Mouse (Mus musculus): Measurements from ENCODE around the gene Senp2.

Gene Senp2

GRCm38 (mm10) chr16:22027474-22027873, 18.2 kb downstream of the Senp2 start:
- no peak for DNase-seq (ENCODE audit: low spot score)

DNA sequence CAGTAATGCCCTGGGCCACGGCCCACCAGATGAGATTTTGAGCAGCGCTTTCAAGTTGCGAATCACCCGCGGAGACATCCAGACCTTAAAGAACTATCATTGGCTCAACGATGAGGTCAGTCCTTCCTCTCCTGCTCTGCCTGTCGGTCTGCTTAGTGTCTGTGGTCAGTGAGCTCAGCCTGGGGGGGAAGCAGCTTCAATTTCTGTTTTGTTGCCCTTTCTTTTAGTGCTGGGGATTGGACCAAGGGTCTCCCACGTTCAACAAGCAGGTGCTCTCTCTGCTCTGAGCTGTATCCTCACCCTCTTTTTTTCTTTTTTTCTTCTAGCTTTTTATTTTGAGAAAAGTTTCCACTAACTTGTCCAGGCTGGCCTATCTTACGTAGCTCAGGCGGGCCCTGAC, 29.3 kb downstream of the Senp2 start:
- no peak for DNase-seq (ENCODE audit: low spot score)

DNA sequence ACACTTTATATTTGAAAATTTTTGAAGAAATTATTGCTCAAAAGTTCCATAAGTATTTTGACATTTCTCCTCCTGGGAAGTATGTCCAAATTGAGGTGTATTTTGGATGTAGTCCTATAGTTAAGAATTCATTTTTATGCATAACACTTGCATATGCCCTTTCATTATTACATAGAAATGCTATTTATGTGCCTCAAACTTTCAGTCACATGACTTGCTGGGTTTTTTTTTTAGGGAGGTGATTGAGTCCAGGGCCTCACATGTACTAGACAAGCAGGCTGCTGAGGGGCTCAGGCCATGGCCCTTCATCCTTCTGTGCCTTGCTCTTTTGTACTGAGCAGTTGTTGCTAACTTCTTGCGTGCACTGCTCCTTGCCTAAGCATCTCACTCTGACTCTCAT, 30.7 kb downstream of the Senp2 start:
- no peak for DNase-seq (ENCODE audit: low spot score)

GRCm38 (mm10) chr16:22043830-22044229, 34.5 kb downstream of the Senp2 start:
- DNase-seq (ENCODE audit: low spot score), result no peak

- no peak for DNase-seq (ENCODE audit: low spot score)
Observed at GRCm38 (mm10) chr16:22045930-22046329, 36.6 kb downstream of the Senp2 start.

GRCm38 (mm10) chr16:22046739-22047366, 37.6 kb downstream of the Senp2 start:
- DNase-seq (ENCODE audit: low spot score), result no peak

- no peak for DNase-seq (ENCODE audit: low spot score)
Observed at GRCm38 (mm10) chr16:22053411-22053810, 44.1 kb downstream of the Senp2 start.

DNA sequence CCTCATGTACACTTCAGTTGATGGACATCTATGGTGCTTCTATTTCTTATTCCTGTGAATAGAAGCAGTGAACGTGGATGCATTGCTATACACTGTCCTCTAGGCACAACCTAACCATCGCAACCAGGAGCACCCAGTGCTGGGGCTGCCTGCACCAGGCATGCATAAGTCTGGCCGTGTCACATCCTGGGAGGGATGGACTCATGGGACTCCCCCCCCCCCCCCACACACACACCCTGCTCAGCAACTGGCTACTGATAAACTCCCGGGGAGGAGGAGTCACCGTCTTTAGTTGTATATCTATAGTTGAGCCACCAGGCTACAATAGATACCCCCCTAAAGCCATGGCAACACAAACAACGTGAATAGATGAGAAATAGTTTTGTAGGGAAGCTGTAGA, 48.2 kb downstream of the Senp2 start:
- no peak for DNase-seq (ENCODE audit: low spot score)

GRCm38 (mm10) chr16:22058871-22059270, 49.6 kb downstream of the Senp2 start:
- DNase-seq (ENCODE audit: low spot score), result no peak

GRCm38 (mm10) chr16:22060416-22060815, 51.1 kb downstream of the Senp2 start:
- DNase-seq (ENCODE audit: low spot score), result no peak

- DNase-seq (ENCODE audit: low spot score), result no peak
Observed at GRCm38 (mm10) chr16:22061555-22062160, 52.4 kb downstream of the Senp2 start.

DNA sequence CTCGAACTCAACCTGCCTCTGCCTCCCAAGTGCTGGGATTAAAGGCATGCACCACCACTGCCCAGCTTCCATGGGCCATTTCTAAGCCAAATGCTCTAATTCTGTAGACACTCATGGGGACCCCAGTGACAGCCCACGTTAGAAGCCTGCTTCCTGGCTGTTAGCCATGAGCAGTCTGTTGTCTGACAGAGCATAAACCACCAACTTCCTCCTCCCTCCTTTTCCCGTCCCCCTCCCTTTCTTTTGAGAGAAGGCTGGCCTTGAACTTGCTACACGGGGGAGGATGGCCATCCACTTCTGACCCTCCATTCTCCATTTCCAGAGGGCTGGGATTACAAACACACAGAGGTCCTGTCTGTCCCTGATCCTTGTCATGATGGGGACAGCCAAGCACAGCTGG, 53.0 kb downstream of the Senp2 start:
- no peak for DNase-seq (ENCODE audit: low spot score)

GRCm38 (mm10) chr16:22065536-22065935, 56.3 kb downstream of the Senp2 start:
- DNase-seq (ENCODE audit: low spot score), result no peak

GRCm38 (mm10) chr16:22067406-22067805, 58.1 kb downstream of the Senp2 start:
- no peak for DNase-seq (ENCODE audit: low spot score)

GRCm38 (mm10) chr16:22071361-22071760, 62.1 kb downstream of the Senp2 start:
- DNase-seq (ENCODE audit: low spot score), result no peak

DNA sequence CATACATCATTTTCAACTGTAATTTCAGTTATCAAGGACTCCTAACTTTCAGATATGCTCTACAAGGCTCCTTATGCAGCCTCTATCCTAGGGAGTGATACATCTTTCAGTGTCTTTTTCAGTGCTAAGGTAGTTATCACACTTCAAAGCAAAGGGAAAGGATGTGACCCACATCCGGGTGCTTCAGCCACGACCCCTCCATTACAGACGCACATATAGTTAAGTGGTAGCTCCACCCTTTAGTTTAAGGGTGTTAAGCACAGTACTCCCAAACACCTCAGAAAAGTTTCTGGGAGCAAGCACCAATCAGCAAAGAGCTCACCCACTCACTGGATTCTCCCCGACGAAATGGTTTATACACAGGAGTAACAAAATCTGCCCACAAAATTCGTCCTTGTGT, 65.8 kb downstream of the Senp2 start:
- DNase-seq (ENCODE audit: low spot score), result no peak

DNA sequence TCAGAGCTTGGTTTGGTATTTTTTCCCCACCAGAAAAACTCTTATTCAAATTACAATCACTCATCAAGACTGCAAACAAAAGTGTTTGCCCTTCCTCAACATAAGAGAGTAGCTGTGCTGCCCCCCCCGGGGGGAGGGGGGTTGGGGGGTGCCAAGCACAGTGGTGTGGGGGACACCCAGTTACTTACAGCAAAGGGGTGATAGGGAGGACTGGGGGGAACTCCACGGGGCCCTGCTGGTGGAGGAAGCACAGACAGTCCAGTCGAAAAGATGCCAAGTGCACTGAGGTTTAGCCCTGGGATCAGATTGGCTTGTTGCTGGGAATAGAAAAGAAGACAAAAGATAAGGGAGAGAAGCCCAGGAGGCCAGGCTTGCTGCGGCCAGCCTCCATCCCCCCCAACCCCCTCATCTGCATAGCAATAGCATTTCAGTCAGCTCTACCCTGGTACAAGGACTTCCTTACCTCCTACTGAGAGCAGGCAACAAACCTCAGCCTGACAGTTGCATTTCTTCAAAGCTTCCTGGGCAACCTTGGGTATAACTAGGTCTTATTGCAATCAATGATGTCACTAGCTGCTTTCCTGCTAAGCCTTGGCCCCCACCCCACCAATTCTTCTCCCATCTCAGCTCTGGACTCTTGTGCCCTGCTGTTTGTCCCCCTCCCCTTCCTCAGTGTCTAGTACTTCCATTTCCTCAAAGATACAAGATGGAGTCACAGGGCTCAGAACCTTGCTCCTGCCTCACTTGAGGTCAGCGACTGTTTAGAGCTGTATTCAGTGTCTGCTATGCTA, 66.7 kb downstream of the Senp2 start:
- no peak for DNase-seq (ENCODE audit: low spot score)

GRCm38 (mm10) chr16:22076620-22076941, 67.3 kb downstream of the Senp2 start:
- DNase-seq (ENCODE audit: low spot score), result no peak

GRCm38 (mm10) chr16:22080125-22080710, 70.9 kb downstream of the Senp2 start:
- DNase-seq (ENCODE audit: low spot score), result no peak

- DNase-seq (ENCODE audit: low spot score), result no peak
Observed at GRCm38 (mm10) chr16:22085411-22085810, 76.1 kb downstream of the Senp2 start.

- no peak for DNase-seq (ENCODE audit: low spot score)
Observed at GRCm38 (mm10) chr16:22091255-22091783, 82.0 kb downstream of the Senp2 start.

- no peak for DNase-seq (ENCODE audit: low spot score)
Observed at GRCm38 (mm10) chr16:22095751-22096150, 86.5 kb downstream of the Senp2 start.

DNA sequence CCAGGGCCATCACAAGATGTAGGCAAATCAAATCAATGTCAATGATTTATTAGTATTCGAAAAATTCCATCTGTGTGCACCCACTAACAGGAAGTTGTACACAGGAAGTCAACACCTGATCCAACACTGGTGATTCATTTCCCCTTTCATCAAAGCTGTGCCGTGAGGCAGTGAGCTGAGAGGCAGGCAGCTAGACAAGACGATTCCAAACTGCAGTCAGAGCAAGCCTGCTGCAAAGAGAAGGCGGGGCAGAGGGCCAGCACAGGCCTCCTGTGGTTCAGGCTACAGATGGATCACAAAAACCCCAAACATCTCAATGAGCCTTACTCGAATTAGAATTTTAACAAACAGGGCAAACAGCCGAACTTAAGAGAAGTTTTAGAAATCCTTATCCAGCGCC, 88.4 kb downstream of the Senp2 start:
- DNase-seq (ENCODE audit: low spot score), result no peak
